Mouse (Mus musculus) kidney, postnatal 14 days (tissue): ENCODE measurements around the gene Ece2.
"Not testable (repeated sequence)": the region's sequence is repeated elsewhere in the genome, so short reads cannot be mapped to it uniquely, and the experiment has no call there.

Experiments used
- DNase-seq: peaks from one replicate; pipeline ENCODE4 v3.0.0; 2022; ENCODE audit warnings: mixed read lengths

Ece2 gene

DNA sequence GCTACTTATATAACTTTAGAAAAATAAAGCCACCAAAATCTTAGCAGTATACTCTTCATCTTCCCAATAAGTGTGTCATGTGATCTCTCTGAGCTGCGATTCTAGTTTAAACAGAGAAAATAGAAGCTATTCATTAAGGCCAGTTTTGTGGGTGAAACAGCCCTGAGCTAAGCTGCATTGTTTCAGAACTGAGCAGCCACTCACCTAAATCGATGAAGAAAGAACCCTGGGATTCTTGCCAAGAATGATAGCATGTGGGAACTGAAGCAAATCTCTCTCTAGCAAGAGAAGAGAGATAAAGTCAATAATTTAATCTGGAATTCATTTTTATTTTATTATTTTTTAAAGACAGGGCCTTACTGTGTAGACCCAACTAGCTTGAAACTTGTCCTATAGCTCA is 6.4 kb upstream of the Ece2 start:
- DNase-seq: no peak

DNA sequence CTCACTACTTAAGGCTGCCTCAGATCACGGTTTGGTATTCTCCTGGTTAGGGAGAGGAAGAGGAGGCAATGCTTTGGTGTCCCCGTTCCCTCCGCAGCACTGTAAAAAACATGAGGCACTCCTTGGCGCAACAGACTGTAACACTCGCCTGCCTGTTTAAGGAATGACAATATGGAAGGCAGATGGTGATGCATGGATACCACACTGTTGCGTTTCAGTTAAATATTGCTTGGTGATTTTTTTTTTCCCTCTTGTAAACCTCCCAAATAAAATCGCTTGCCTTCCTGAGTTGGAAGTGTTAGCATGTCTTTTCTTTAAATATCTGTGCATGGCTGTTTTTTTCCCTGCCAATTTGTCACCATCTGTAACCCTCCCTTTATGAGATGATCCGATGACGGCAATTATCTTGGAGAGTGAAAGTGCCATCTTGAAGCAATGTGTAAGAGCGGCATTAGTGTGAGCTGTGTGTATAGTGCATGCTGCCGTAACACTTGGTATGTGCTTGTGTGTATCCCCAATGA is 697 bp upstream of the Ece2 start:
- no peak for DNase-seq

DNA sequence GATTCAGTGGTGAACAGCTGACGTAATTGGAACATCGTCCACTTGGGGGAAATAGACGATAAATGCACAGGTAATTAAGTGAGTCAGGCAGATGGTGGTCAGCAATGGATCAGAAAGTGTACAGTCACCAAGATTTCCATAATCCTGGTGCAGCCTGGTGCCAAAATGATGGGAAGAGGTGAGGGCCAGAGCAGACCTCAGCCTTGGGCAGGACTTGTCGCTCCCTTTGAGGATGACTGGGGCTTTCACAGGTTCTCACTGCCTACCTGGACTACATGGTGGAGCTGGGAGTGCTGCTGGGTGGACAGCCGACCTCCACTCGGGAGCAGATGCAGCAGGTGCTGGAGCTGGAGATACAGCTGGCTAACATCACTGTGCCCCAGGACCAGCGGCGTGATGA is 7.8 kb downstream of the Ece2 start:
- DNase-seq: no peak

DNA sequence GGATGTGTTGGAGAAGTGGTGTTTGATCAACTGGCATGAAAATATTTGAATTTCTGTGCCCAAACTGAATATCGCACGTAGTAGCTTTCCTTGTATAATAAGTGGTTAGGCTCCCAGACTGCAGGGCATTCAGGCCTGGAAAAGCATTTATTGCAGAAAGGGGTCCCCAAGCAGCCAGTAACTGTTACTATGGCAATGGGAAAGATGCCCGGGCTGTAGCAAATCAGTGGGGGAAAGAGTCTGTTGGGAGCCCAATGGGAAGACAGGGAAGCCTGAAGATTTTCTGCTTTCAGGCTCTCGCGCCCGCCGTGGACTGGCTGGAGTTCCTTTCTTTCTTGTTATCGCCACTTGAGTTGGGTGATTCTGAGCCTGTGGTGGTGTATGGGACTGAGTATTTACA is 8.7 kb downstream of the Ece2 start:
- no peak for DNase-seq

DNA sequence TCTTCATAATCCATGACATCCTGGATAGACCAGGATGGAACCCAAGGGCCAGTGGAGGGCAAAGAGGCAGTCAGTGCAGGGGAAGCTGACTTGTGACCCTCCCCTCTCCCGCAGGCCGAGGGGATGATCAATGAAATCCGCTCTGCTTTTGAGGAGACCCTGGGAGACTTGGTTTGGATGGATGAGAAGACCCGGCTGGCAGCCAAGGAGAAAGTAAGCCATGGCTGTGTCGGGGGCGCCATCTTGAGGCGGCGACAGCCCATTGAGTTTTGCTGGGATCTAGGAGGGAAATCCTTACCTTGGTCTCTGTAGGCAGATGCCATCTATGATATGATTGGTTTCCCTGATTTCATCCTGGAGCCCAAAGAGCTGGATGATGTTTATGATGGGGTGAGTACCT is 12.5 kb downstream of the Ece2 start:
- peak; percentile 80 for DNase-seq

DNA sequence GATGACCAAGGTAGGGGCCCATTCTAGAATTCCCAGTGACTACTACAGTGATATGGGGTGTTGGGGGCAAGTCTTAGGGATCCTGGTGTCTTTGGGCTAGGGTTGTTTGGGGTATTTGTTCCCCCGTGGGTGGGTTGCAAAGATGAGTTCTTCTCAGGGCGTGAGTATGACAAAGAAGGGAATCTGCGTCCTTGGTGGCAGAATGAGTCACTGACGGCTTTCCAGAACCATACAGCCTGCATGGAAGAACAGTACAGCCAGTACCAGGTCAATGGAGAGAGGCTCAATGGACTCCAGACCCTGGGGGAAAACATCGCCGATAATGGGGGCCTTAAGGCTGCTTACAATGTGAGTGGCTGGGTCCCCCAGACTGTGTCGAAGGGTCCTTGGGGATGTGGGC is 14.3 kb downstream of the Ece2 start:
- no peak for DNase-seq

DNA sequence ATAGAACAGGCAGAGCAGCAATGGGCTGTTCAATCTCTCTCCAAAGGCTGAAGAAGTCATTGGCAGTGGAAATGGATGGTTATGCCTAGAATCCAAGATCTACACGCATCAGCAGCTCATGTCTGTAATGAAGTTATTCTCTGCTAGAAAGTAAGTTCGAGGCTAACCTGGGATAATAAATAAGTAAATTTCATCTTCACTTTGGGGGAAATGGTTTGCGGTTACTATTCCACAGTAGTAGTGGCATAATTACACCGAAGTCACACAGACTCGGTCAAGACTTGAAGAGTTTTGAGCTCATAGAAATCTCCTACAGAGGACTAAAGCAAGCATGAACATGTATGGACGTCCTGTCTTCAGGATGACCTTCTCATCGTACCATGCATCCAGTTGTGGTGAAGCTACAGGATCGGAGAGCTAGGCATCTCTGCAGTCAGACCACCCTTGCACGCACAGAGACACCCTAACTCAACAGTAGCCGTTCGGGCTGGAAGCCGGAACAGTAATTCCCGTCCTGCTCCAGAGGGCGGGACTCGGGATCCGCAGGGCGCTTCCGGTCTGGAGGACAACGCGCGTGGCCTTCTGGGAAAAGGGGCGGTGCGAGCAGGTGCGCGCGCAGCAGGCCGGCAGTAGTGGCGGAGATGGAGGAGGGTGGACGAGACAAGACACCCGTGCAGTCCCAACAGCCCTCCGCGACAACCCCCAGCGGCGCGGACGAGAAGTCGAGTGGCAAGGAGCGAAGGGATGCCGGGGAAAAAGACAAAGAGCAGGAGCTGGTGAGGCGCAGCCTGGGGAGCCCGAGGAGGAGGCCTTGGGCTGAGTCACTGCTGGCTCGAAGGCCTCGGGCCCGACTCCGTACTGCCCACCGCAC is 21.7 kb downstream of the Ece2 start, which contains the start of gene Psmd2:
Gene Psmd2 (plus strand): TSS at position 577 of the 871 bp plus-strand sequence.
- peak; percentile 98 for DNase-seq

DNA sequence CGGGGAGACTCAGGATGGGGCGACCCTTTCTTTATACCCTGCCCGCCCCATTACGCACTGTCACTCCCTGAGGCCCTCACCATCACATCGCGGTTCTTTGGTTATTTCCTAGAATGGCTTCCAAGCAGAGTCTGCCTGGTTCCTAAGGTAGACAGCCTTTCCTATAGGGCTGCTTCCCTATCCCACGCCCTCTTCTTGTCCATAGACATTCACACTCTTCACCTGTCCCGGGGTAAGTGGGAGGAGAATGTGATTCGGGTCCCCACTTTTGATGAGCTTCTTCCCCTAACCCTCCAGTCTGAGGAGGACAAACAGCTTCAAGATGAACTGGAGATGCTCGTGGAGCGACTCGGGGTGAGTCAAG is 22.3 kb downstream of the Ece2 start:
- DNase-seq: no peak

DNA sequence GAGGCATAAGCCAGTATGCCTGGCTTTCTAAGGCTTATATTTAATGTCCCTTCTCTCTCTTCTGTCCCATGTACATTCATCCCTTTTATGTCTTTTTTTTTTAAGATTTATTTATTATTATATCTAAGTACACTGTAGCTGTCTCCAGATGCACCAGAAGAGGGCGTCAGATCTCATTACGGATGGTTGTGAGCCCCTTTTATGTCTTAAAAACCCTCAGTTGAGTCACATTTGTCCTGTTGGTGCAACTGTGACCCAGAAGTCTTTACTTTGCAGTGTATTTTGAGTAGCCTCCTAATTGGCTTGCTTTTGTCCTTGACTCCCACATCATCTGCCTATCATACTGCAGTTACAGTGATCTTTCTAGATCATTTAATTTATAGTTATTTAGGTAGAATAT is 23.7 kb downstream of the Ece2 start:
- DNase-seq: no peak

DNA sequence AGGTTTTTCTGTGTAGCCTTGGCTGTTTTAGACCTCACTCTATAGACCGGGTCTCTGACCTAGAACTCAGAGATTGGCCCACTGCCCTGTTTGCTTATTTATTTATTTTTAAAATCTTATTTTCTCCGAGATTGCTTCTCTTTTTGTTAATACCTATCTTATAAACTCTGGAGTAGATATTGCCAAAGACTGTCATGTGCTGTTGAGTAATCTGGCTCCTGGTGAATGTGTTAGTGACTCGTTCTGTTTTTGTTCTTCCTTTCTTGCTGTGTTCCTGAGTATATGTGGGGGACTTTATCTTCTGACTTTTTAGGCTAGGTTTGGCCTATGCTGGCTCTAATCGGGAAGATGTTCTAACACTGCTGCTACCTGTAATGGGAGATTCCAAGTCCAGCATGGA is 28.0 kb downstream of the Ece2 start:
- no peak for DNase-seq

DNA sequence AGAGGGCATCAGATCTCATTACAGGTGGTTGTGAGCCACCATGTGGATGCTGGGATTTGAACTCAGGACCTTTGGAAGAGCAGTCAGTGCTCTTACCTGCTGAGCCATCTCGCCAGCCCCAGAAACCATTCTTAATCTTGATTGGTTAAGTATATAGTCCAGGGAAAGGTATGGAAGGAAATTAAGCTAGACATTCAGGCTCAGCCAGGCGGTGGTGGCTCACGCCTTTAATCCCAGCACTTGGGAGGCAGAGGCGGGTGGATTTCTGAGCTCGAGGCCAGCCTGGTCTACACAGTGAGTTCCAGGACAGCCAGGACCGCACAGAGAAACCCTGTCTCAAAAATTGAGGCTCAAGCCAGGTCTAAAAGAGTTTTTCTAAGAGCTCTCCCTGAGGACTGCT is 38.4 kb downstream of the Ece2 start, which contains the start of gene Eif4g1:
Gene Eif4g1 (plus strand): TSS at position 301 of the 400 bp plus-strand sequence.
- not testable (repeated sequence) for DNase-seq

DNA sequence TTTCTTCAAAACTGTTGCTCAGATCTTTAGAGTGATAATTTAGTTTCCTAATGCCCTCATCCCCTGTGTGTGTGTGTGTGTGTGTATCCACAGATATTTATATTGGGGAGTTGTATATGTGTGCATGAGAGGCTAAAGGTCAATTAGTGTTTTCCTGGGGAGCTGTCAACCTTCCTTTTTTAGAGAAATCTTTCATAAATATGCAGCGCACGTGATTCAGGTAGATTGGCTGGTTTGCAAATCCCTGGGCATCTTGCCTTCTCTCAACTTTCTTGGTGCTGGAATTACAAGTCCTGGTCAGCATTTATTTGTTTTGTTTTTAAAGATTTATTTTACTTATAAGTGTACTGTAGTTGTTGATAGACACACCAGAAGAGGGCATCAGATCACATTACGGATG is 40.7 kb downstream of the Ece2 start:
- no peak for DNase-seq

DNA sequence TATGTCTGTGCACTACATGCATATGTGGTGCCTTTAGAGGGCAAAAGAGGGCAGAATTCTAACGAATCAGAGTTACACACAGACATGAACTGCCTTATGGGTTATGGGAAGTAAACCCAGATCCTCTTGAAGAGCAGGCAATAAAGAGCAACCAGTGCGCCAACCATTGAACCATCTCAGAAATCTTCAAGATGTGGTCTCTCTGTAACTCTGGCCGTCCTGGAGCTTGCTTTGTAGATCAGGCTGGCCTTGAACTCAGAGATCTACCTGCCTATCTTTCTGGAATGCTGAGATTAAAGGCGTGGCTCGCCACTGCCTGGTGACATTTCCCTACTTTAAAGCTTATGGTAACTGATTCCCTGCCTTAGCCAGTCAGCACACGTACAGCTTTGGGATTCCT is 42.3 kb downstream of the Ece2 start:
- DNase-seq: no peak

DNA sequence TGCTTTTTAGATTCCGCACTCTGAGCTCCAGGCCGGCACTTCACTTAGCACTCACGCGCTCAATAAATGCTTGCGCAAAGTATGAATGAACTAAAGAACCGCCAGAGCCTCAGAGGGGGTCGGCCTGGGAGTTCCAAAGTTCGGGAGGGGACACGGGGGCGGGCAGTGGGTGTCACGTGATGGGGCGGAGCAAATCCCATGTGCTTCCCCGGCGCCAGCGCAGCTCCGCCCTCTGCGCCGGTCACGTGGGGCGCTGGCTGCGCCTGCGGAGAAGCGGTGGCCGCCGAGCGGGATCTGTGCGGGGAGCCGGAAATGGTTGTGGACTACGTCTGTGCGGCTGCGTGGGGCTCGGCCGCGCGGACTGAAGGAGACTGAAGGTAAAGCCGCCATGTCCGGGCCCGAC is 42.9 kb downstream of the Ece2 start:
- peak; percentile 98 for DNase-seq

DNA sequence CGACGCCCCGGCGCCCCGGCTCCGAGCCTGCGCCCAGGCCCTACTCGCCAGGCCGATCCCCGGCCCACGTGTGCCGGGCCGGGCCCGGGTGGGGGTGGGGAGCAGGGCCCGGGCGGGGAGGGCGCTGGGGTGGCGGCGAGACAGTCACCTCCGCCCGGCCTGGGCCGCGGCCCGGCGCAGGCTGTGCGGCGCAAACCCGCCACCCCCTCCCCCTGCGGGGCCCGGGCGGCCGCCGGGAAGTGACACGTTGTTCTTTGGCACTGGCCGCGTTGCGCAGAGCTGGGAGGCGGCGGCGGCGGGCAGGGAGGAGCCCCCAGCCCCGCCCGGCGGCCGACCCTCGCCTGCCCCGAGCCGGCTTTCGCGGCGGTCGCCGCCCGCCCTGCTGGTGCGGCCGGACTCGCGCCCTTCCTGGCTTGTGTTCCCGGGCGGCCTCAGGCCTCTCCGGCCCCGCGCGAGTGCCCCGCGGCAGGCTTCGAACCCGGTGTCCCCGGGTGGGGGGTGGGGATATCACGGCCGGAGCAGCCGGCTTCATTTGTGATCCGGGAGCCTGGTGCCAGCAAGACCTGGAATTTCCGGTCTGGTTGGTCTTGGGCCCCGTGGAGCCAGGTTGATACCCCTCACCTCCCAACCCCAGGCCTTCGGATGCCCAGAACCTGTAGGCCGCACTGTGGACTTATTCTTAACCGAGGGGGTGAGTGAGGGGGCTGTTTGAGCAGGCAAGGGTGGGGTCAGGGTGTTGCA is 43.5 kb downstream of the Ece2 start:
- DNase-seq: peak; percentile 80

DNA sequence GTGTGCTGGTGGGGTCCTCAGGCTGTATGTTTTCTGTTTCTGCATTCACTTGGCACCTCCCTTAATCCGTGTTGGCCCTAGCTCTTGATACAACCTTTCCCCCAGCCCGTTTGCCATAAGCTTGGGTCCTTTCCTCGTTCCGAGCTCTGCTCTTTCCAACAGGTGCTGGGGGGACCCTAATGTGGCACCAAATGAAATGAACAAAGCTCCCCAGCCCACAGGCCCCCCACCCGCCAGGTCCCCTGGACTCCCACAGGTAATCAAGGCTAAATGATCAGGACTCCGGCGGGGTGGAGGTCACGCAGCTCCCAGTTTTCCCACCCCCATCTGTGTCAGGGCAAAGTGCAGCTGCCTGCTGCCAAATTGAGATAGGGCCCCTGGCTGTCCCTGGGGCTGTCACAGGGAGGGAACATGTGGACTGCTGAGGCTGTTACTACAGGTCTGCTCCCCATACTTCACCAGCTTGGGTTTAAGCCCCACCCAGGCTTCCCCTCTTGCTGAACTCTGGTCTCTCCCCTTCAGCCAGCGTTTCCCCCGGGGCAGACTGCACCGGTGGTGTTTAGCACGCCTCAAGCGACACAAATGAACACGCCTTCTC is 44.2 kb downstream of the Ece2 start:
- peak; percentile 63 for DNase-seq

DNA sequence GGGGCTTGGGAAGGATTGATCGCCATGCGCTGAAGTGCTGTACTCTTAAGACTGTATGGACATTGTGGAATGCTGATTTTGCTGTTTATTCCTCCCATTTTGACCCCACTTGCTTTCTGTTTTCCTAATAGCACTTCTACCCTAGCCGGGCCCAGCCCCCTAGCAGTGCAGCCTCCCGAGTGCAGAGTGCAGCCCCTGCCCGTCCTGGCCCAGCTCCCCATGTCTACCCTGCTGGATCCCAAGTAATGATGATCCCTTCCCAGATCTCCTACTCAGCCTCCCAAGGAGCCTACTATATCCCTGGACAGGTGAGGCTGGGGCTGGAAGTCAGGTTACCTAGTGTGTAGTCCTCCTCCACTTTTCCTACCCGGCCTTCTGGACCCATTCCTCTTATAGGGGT is 45.6 kb downstream of the Ece2 start:
- no peak for DNase-seq

DNA sequence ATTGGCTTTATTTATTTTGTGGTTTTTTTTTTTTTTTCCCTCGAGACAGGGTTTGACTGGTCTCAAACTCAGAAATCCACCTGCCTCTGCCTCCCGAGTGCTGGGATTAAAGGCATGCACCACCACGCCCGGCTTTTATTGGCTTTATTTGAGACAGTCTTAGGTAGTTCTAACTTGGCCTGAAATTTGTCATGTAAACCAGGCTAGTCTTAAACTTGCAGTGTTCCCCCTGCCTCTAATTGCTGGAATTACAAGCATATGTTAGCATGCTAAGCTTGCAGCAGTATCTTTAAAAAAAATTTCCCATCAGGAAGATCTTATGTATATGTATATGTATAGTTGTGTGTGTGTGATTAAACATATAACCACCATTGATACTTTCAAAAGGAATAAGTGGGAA is 47.1 kb downstream of the Ece2 start:
- DNase-seq: no peak

DNA sequence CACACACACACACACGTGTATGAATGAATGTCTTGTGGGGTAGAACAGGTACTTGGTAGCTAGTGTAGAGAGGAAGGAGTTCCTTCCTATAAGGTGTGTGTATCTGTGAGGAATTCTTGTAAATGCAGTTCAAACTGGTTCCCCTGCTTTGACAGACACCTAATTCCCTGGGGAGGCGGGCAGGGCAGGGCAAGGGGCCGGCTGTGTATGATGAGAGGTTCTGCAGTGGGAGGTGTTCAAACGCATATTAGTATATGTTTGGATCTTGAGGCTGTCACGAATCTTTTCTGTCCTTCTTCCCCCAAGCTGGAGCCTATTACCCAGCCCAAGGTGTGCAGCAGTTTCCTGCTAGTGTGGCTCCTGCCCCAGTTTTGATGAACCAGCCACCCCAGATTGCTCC is 47.8 kb downstream of the Ece2 start:
- no peak for DNase-seq

DNA sequence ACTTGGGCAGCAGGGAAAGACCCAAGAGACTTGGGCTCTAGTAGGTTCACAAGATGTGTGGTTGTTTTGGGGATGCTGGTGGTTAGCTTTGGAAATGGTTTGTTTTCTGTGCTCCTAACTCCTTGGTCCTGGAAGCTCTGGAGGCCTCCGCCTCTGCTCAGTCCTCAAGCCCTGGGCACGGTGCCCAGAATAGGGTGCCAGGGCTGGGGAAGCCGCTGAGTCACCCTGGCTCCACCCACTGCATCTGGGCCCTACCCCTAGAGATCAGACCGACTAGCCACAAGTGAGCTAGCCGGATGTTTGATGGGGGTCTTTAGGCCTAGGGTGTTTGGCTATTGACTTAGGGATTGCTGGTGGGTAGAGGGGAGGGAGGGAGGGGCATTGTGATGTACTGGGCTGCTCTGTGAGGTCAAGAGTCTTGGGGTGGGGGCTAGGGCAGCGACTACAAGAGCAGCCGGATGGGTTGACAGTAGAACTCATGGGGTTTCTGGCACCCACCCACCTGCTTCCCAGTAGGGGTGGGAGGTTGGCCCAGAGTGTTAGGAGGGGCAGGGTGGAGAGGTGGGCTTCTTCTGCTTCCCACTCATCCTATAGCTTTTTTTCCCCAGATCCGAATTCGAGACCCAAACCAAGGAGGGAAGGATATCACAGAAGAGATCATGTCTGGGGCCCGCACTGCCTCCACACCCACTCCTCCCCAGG is 48.5 kb downstream of the Ece2 start:
- peak; percentile 83 for DNase-seq

DNA sequence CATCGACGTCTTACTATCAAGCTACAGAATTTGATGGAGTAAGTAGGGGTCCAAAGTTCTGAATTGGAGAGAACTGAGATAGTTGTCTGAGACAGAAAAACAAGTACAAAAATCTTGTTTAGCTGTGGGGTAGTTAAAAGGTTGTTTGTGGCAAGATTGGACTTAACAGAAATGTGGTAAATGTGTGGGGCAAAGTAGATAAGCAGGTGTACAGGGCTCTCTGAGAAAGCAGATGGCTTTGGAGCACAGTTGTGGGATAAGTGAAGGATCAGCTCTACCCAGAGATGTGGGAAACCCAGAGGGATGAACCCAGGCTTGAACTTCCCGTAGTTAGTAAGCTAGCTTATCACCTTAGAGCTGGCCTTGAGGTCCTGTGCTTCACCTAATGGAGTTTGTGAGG is 61.1 kb downstream of the Ece2 start:
- no peak for DNase-seq

DNA sequence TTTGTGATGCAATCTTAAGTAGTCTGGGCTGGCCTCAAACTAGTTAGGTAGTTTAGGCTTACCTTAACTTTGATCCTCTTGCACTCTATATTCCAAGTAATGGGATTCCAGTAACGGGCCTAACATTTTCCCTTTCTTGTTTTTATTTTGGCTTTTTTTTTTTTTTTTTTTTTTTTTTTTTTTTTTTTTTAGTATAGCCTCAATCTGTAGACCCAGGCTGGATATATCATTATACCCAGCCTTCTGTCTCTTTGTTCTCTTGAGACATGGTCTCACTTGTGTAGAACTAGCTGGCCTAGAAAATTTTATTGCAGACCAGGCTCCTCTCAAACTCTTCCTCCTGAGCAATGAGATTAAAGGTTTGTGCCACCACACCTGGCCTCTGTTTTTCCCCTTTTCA is 62.0 kb downstream of the Ece2 start:
- no peak for DNase-seq
